Mouse (Mus musculus): ENCODE measurements around the gene Zfhx2. TPM values are rescaled to one million over a fixed set of nuclear protein-coding genes. Genes with fewer than 3 reads are reported as not detected.

Zfhx2 gene
- 2.4 and 4.6 TPM in 2 replicates for polyA plus RNA-seq (2021; fragmentation: Nextera tagmentation)
- long read RNA-seq, experiment 1, partial matches to known transcripts = 0 of 3 reads
- long read RNA-seq, experiment 1, other reads (novel, unspliced or antisense) = 2 of 3 reads
- long read RNA-seq, experiment 2, partial matches to known transcripts = 0 of 7 reads
- long read RNA-seq, experiment 2, other reads (novel, unspliced or antisense) = 7 of 7 reads

DNA sequence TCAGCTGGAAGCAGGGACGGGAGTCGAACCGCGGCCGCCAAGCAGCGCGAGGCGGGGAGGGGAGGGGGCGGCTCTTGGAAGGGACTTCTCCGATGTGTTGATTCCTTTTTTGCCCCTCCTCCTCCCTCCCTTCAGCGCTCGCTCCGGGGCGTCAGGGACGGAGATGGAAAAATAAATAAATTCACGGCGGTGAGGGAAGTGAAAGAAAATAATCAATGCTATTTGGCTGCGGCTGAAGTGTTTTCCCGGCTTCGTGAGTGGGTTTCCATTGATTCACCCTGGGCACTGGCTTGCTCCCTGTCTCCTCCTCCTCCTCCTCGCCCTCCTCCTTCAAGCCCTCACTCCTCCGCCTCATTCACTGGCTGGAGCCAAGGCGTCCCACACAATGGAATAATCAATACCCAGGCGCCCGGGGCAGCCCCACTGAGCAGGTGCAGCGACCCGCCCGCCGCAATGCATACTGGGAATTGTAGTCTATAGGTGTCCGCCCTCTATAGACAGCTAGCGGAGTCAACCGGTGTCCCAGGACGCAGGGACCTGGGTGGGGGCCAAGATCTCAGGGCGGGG lies at the start of gene Zfhx2:
TSS of gene Zfhx2 (minus strand) at position 314 of the 567 bp plus-strand sequence.

DNA sequence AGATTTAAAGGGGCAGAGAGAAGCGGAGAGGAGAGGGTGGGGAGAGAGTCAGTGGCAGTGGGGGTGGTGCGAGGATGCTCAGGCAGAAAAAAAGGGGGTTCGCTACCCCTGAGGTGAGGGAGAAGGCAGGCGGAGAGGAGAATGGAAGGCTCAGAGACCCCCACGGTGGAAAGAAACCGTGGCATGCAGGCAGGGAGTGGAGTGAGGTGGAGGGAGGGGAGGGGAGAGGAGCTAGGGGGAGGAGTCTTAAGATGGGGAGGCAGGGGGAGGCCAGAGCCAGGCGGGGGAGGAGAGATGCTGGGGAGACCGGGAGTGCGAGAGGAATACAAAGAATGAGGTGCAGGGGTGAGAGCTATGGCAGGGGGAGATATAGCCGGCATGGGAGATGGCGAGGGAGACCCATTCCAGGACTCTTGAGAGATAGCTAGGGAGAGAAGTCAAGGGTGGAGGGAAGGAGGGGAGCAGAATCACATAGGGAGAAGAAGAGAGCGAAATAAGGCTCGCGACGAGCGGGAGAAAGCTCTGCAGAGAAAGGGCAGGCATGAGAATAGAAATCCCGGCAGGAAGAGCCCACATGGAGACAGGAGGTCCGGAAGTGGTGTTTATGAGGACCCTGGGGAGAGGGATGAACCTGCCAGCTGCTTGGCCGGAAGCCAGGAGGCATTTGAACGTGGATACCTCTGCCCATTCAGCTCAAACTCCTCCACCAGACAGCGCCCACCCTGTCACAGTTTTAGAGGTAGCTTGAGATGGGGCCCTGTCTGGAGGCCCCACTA lies 24.5 kb upstream of the Zfhx2 start, which contains the start of gene Jph4:
TSS of gene Jph4 (minus strand) at position 511 of the 776 bp plus-strand sequence.

DNA sequence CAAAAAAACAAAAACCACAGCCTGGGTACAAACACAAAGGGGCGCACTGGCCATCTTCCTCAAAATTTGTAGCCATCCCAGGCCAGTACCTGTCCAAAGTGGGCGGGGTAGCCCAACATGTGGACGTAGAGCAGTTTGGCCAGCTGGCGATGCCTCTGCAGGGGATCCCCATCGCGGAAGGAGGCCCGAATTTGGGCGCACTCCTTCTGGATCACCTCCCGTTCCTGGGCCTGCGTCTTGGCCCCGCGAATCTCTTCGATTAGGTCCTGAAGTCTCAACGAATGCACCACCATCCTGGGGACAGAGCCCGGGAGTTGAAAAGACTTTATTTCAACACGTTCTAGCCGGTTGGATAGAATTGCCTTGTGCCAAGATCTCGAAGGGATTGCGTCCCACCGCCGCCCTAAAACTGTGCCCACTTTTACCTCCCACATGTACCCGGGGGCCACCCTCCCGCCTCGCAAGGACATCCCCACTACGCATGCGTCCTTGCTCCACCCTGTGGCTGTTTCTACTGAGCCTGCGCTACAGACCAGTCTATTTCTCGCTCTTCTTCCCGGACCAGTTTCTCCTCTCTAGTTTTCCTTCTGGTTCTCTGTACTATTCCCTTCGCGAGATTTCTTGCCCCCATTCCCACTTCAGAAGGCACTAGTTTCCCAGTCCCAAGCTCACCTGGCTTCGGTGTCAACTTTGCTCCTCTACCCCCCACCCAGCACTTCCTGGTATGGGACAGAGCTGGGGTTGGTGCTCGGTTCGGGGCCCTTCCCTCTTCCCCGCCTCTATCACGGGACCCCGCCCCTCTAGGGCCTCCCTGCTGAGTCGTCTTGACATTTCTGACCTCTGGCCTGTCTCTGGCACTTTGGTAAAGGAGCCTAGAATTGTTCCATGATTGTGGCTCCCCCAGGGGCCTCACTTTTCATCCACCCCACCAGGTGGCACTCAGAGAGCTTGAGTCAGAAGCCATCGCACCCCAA lies 14.0 kb upstream of the Zfhx2 start, which contains the start of gene Ap1g2:
TSS of gene Ap1g2 (minus strand) at position 758 of the 974 bp plus-strand sequence.

DNA sequence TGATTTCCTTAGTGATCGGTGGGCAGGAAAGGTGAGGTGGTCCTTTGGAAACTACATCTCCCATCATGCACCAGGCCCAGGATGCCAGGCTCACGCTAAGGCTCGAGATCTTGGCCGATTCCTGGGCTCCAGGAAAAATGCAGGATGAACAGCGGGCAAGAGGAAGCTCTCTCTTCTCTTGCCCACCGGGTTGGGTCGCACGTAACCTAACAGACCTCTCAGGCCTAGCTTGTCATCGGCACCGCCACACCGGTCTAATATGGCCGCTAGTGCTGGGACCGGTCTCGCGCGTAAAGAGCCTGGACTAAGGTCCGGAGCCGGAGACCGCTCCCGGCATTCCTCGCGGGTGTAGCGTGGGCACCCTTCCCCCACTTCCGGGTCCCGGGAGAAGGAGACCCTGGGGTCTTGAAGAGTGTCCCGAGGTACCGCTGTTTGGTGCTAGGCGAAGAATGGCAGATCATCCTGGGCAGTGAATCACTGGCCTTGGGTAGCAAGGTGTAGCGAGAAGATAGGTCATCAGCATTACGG lies 2.6 kb upstream of the Zfhx2 start, which contains the start of gene Thtpa:
TSS of gene Thtpa (plus strand) at position 81 of the 528 bp plus-strand sequence.

DNA sequence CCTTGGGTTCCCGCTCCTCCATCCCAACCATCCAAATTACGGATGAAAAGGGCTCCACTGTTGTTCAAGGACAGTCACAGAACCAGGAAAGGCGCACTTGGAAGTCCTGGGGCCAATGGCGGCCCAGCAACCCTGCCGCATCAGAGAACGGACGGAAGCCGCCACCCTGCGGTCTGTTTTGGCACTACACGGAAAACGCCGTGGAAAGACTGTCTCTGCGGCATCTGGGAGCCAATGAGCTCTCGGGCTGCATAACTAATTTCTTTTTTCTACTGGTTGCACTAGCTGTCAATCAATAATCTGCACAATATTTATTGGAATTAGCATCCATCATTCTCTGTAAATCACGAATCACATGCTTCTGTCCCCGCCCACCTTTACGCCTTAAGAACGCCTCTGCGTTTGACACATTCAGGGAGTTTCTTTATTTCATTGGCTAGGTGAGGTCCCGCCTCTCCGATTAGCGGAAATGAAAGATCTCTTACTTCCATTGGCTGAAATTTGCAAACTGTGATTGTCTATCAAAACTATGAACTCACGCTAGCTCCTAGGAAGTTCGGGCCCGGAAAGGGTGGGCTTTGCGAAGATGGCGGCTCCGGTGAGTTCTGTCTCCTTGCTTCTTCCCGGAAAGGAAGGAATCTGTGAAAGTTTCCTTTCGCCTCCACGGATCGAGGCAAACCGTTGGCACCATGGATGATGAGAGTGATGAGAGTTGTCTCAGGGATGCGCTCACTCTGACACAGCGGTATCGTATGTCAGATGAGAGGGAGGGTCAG lies 76.9 kb downstream of the Zfhx2 start, which contains the start of gene Ngdn:
TSS of gene Ngdn (plus strand) at position 464 of the 776 bp plus-strand sequence.

Other genes starting within 250 kb of the Zfhx2 start
- 5.8 and 7.3 TPM in 2 replicates for gene Homez, start 221.4 kb downstream of the Zfhx2 start, polyA plus RNA-seq (2021; fragmentation: Nextera tagmentation)
- gene Ppp1r3e, start 214.8 kb downstream of the Zfhx2 start, polyA plus RNA-seq (2021; fragmentation: Nextera tagmentation) = 3.4 and 6.9 TPM in 2 replicates
- gene Bcl2l2, start 208.9 kb downstream of the Zfhx2 start, polyA plus RNA-seq (2021; fragmentation: Nextera tagmentation) = 7.9 and 8.1 TPM in 2 replicates
- gene Gm20521, start 208.9 kb downstream of the Zfhx2 start, polyA plus RNA-seq (2021; fragmentation: Nextera tagmentation) = not detected in 2 replicates
- 17.4 and 22.3 TPM in 2 replicates for gene Pabpn1, start 199.8 kb downstream of the Zfhx2 start, polyA plus RNA-seq (2021; fragmentation: Nextera tagmentation)
- gene Slc22a17, start 179.2 kb downstream of the Zfhx2 start, polyA plus RNA-seq (2021; fragmentation: Nextera tagmentation) = 131 and 194 TPM in 2 replicates
- 0.77 and 5.0 TPM in 2 replicates for gene Efs, start 166.2 kb downstream of the Zfhx2 start, polyA plus RNA-seq (2021; fragmentation: Nextera tagmentation)
- gene Il25, start 159.6 kb downstream of the Zfhx2 start, polyA plus RNA-seq (2021; fragmentation: Nextera tagmentation) = 0.10 and 0.20 TPM in 2 replicates
- 87.7 and 132 TPM in 2 replicates for gene Cmtm5, start 156.1 kb downstream of the Zfhx2 start, polyA plus RNA-seq (2021; fragmentation: Nextera tagmentation)
- gene Myh6, start 125.4 kb downstream of the Zfhx2 start, polyA plus RNA-seq (2021; fragmentation: Nextera tagmentation) = 2.0 and 8.2 TPM in 2 replicates
- not detected in 2 replicates for gene Gm17428, start 115.4 kb downstream of the Zfhx2 start, polyA plus RNA-seq (2021; fragmentation: Nextera tagmentation)
- gene Myh7, start 97.7 kb downstream of the Zfhx2 start, polyA plus RNA-seq (2021; fragmentation: Nextera tagmentation) = 25.4 and 42.9 TPM in 2 replicates
- gene Ngdn, start 76.9 kb downstream of the Zfhx2 start, polyA plus RNA-seq (2021; fragmentation: Nextera tagmentation) = 55.7 and 61.3 TPM in 2 replicates
- 16.3 and 18.9 TPM in 2 replicates for gene Thtpa, start 2.5 kb upstream of the Zfhx2 start, polyA plus RNA-seq (2021; fragmentation: Nextera tagmentation)
- gene Ap1g2, start 14.3 kb upstream of the Zfhx2 start, polyA plus RNA-seq (2021; fragmentation: Nextera tagmentation) = 1.0 and 1.1 TPM in 2 replicates
- 27.4 and 43.5 TPM in 2 replicates for gene Jph4, start 24.6 kb upstream of the Zfhx2 start, polyA plus RNA-seq (2021; fragmentation: Nextera tagmentation)
- gene Dhrs2, start 129.7 kb upstream of the Zfhx2 start, polyA plus RNA-seq (2021; fragmentation: Nextera tagmentation) = 0.33 TPM in 1 of 2 replicates, not detected in the other

Measured in left cerebral cortex, adult 6 months (tissue).